Mouse (Mus musculus): ENCODE data around the gene Adh1. TPM values are rescaled to one million over a fixed set of nuclear protein-coding genes. Genes with fewer than 3 reads are reported as not detected.

The Adh1 gene
- polyA plus RNA-seq, 1 experiment from 2014 or later = 86.9 TPM

DNA sequence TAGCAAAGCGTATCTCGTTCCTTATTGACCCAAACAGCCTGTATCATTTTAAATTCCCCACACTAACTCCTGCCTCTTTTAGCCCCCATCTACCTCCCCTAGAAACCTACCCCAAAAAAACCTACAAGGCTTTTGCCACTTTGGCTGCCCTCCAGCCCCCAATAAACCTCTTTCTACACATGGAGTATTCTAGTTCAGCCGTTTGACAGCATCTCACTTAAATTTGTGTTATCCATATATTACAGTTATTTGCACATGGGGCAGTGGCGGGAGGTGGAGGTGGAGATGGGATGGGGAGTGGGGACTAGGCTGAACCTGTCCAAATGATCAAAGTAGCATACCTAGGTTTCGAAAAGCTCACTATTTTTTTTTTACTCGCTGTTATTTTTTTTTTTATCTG, 64.7 kb downstream of the Adh1 start:
- Histone ChIP-seq H3K4me2 (no peak overlapping the region), H3K27me3 (no peaks in the 10 kb centered on the region), H3K9ac (no peak overlapping the region), H3K27ac (no peak overlapping the region), H3K9me3 (replicated peaks) (0 out of 2 replicates have a peak, but pooled peaks cover 5% of the 10 kb centered on the region), H3K36me3 (no peaks in the 10 kb centered on the region), H3K4me1 (no peaks in the 10 kb centered on the region), H3K4me3 (replicated peaks) (no peak overlapping the region)
- no peak for ATAC-seq (replicated peaks; ENCODE audit: low FRiP score)
- 84% methylated on average over 6 of the region's 6 CpGs for WGBS

GRCm38 (mm10) chr3:138333910-138334309, 73.1 kb downstream of the Adh1 start:
- H3K9ac ChIP-seq = no peak overlapping the region
- H3K27ac ChIP-seq = no peak overlapping the region
- H3K36me3 ChIP-seq = no peaks in the 10 kb centered on the region
- H3K27me3 ChIP-seq = no peaks in the 10 kb centered on the region
- no peak for ATAC-seq (replicated peaks; ENCODE audit: low FRiP score)
- no peaks in the 10 kb centered on the region for H3K9me3 ChIP-seq (replicated peaks)
- no peak overlapping the region for H3K4me3 ChIP-seq (replicated peaks)
- WGBS = 75% methylated on average over 8 of the region's 8 CpGs
- no peaks in the 10 kb centered on the region for H3K4me1 ChIP-seq
- H3K4me2 ChIP-seq = no peak overlapping the region

GRCm38 (mm10) chr3:138334320-138334719, 73.5 kb downstream of the Adh1 start:
- Histone ChIP-seq H3K4me2 (no peak overlapping the region), H3K27ac (no peak overlapping the region), H3K27me3 (no peaks in the 10 kb centered on the region), H3K9ac (no peak overlapping the region), H3K9me3 (replicated peaks) (no peaks in the 10 kb centered on the region), H3K4me1 (no peaks in the 10 kb centered on the region), H3K36me3 (no peaks in the 10 kb centered on the region), H3K4me3 (replicated peaks) (no peak overlapping the region)
- WGBS = 70% methylated on average over 4 of the region's 4 CpGs
- no peak for ATAC-seq (replicated peaks; ENCODE audit: low FRiP score)

- Histone ChIP-seq H3K36me3 (no peaks in the 10 kb centered on the region), H3K4me2 (no peak overlapping the region), H3K27me3 (no peaks in the 10 kb centered on the region), H3K4me1 (no peaks in the 10 kb centered on the region), H3K9ac (no peak overlapping the region), H3K27ac (no peak overlapping the region), H3K4me3 (replicated peaks) (no peak overlapping the region), H3K9me3 (replicated peaks) (no peaks in the 10 kb centered on the region)
- ATAC-seq (replicated peaks; ENCODE audit: low FRiP score) = no peak
- 87% methylated on average over 1 of the region's 1 CpGs for WGBS
These were observed 74.8 kb downstream of the Adh1 start for GRCm38 (mm10) chr3:138335566-138335965.

DNA sequence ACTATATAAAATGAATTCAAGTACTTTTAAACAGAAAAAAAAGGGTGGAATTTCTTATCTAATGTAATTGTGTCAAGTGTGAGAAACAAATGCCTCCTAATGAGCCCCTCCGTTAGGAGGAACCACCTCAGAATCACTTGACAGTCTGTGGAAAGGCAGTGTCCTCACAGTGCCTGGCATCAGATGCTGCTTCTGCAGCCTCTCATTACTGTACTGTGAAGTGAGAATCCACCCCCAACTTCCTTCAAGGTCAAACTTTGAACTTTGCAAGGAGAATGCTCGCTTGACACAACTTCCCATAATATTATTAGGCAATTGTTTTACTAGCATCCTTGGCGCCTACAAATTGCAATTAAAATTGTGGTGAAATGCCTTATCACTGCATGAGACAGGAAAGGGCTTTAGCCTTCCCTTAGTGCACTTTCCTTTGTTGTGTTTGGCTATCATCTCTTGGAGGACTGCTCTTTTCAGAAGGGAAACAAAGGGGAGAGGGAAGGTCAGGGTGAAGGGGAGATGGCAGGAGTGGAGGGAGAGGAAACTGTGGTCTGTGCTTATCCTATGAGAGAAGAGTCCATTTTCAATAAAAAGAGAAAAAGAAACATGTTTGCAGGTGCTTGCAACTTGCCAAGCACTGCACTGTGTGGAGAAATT, 75.4 kb downstream of the Adh1 start:
- H3K9me3 ChIP-seq (replicated peaks) = no peaks in the 10 kb centered on the region
- H3K9ac ChIP-seq = no peak overlapping the region
- H3K4me3 ChIP-seq (replicated peaks) = no peak overlapping the region
- no peaks in the 10 kb centered on the region for H3K27me3 ChIP-seq
- H3K4me1 ChIP-seq = no peaks in the 10 kb centered on the region
- no peak for ATAC-seq (replicated peaks; ENCODE audit: low FRiP score)
- H3K27ac ChIP-seq = no peak overlapping the region
- WGBS = 49% methylated on average over 3 of the region's 3 CpGs
- H3K36me3 ChIP-seq = no peaks in the 10 kb centered on the region
- no peak overlapping the region for H3K4me2 ChIP-seq

Other genes with a start within 250 kb of the Adh1 start
- gene 1110002E22Rik, start 195.9 kb upstream of the Adh1 start, polyA plus RNA-seq (2015; fragmentation: Nextera tagmentation; extraction: Ambion mirVana) = 0.74 and 0.78 TPM in 2 replicates
- gene Gm5105, start 193.6 kb upstream of the Adh1 start, polyA plus RNA-seq (2015; fragmentation: Nextera tagmentation; extraction: Ambion mirVana) = 0.36 TPM in 1 of 2 replicates, not detected in the other
- 14.0 and 14.2 TPM in 2 replicates for gene Trmt10a, start 117.5 kb upstream of the Adh1 start, polyA plus RNA-seq (2015; fragmentation: Nextera tagmentation; extraction: Ambion mirVana)
- gene Mttp, start 116.0 kb upstream of the Adh1 start, polyA plus RNA-seq (2015; fragmentation: Nextera tagmentation; extraction: Ambion mirVana) = 8.4 and 9.6 TPM in 2 replicates
- gene 4930579F01Rik, start 67.2 kb upstream of the Adh1 start, polyA plus RNA-seq (2015; fragmentation: Nextera tagmentation; extraction: Ambion mirVana) = 0.09 and 0.19 TPM in 2 replicates
- 0.74 and 0.91 TPM in 2 replicates for gene Adh7, start 43.2 kb upstream of the Adh1 start, polyA plus RNA-seq (2015; fragmentation: Nextera tagmentation; extraction: Ambion mirVana)
- gene Adh6a, start 52.3 kb downstream of the Adh1 start, polyA plus RNA-seq (2015; fragmentation: Nextera tagmentation; extraction: Ambion mirVana) = 0.28 TPM in 1 of 2 replicates, not detected in the other
- gene Adh6b, start 80.8 kb downstream of the Adh1 start, polyA plus RNA-seq (2015; fragmentation: Nextera tagmentation; extraction: Ambion mirVana) = 0.33 and 0.43 TPM in 2 replicates
- 0.23 TPM in 1 of 2 replicates, not detected in the other for gene Adh4, start 154.5 kb downstream of the Adh1 start, polyA plus RNA-seq (2015; fragmentation: Nextera tagmentation; extraction: Ambion mirVana)
- gene Adh5, start 182.1 kb downstream of the Adh1 start, polyA plus RNA-seq (2015; fragmentation: Nextera tagmentation; extraction: Ambion mirVana) = 236 and 242 TPM in 2 replicates
- gene Metap1, start 228.5 kb downstream of the Adh1 start, polyA plus RNA-seq (2015; fragmentation: Nextera tagmentation; extraction: Ambion mirVana) = 46.1 and 47.3 TPM in 2 replicates

Data from kidney, embryonic 15.5 days (tissue).